Mouse (Mus musculus) stomach, postnatal 0 days (tissue): ENCODE data around the gene Tspan14.

Experiments
- CTCF ChIP-seq: IDR thresholded peaks from 2 replicates; pipeline ENCODE4 v1.5.1; 2016; ENCODE audit warnings: antibody characterized with exemption, low read depth, mild to moderate bottlenecking, moderate library complexity
- EP300 ChIP-seq: optimal IDR thresholded peaks from 2 replicates; pipeline ENCODE3; 2016; ENCODE audit warnings: antibody characterized with exemption

DNA sequence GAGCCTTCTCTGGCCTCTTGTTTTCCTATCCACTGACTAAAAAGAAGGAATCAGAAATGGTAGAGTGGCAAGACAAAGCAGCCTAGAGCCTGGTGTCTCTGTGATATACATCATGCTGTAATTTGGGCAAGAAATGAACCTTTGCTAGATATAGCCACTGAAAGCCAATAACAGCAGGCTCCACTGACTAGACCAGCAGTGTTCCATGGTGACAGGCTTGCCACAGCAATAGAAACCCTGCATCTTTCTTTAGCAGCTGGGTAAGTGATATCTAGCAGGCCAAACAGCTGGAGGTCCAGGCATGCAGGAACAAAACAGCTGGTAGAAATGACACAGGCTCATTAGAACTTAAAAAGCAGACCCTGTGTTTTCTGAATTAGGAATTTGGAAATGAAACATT, 92.0 kb downstream of the Tspan14 start:
- TF ChIP-seq EP300: no peak
- no peak for TF ChIP-seq CTCF
